Mouse (Mus musculus) lung, adult 2 months (tissue): ENCODE measurements around the gene Scml4.

Experiments
- CTCF ChIP-seq: fragments of 200-500 bp; IDR thresholded peaks from 2 replicates; pipeline ENCODE4 v1.5.1; 2011; ENCODE audit warnings: mild to moderate bottlenecking, low read length, control low read depth; ENCODE audit not compliant: insufficient read depth
- POLR2A ChIP-seq: fragments of 200-500 bp; IDR thresholded peaks from 2 replicates; pipeline ENCODE4 v1.6.1; 2011; ENCODE audit warnings: low read depth, mild to moderate bottlenecking, control low read depth, low read length, borderline replicate concordance; ENCODE audit errors: extremely low read depth

GRCm38 (mm10) chr10:42951078-42952045 lies 91.2 kb downstream of the Scml4 start:
- TF ChIP-seq CTCF: no peak
- no peak for TF ChIP-seq POLR2A
